Mouse (Mus musculus) stomach, embryonic 16.5 days (tissue): Measurements from ENCODE around the gene Pole4. TPM values are rescaled to one million over a fixed set of nuclear protein-coding genes. Genes with fewer than 3 reads are reported as not detected.

Experiments
- ATAC-seq: fragments of 200-750 bp; cut with Nextera tagmentation; 2 replicates; pipeline ENCODE4 v1.8.0; 2017; ENCODE audit warnings: moderate number of reproducible peaks, moderate TSS enrichment; ENCODE audit not compliant: insufficient read depth, low FRiP score
- H3K27ac ChIP-seq: fragments of 300-500 bp; sonication (generic); 2 replicates; pipeline ENCODE4 v1.5.1; 2014; ENCODE audit warnings: low read length
- H3K27me3 ChIP-seq: fragments of 300-500 bp; sonication (generic); 2 replicates; pipeline ENCODE4 v1.6.1; 2014; ENCODE audit warnings: low read length, control low read depth, mixed read lengths; ENCODE audit not compliant: control insufficient read depth, insufficient read depth
- H3K36me3 ChIP-seq: fragments of 300-500 bp; sonication (generic); 2 replicates; pipeline ENCODE4 v1.6.1; 2014; ENCODE audit warnings: low read length; ENCODE audit not compliant: control insufficient read depth, insufficient read depth
- H3K4me1 ChIP-seq: fragments of 300-500 bp; sonication (generic); 2 replicates; pipeline ENCODE4 v1.6.1; 2014; ENCODE audit warnings: low read length, control low read depth, mixed read lengths; ENCODE audit not compliant: control insufficient read depth, insufficient read depth
- H3K4me2 ChIP-seq: fragments of 300-500 bp; sonication (generic); 2 replicates; pipeline ENCODE4 v1.6.1; 2014; ENCODE audit warnings: low read depth, low read length, mixed read lengths
- H3K4me3 ChIP-seq: fragments of 300-500 bp; sonication (generic); replicated peaks from 2 replicates; pipeline ENCODE4 v1.5.1; 2014; ENCODE audit warnings: mild to moderate bottlenecking, low read length
- H3K9ac ChIP-seq: fragments of 300-500 bp; sonication (generic); 2 replicates; pipeline ENCODE4 v1.6.1; 2014; ENCODE audit warnings: low read length
- H3K9me3 ChIP-seq: fragments of 300-500 bp; sonication (generic); replicated peaks from 2 replicates; pipeline ENCODE4 v1.6.1; 2016; ENCODE audit warnings: low read length, control low read depth; ENCODE audit not compliant: control insufficient read depth
- WGBS: fragments of 180-500 bp; shearing (Covaris S2); extraction: QIAGEN DNeasy Blood & Tissue Kit; methylation state at CpG from one replicate; pipeline ENCODE4 v1.1.7; 2014; 5-methylcytosine and 5-hydroxymethylcytosine counted together
- polyA plus RNA-seq: library from polyadenylated mRNA; unstranded; fragments of >200 nt; fragmentation: Nextera tagmentation; extraction: Ambion mirVana; gene quantifications from 2 replicates; pipeline ENCODE4 v1.2.1, GENCODE M21; 2015

The Pole4 gene
- polyA plus RNA-seq, 1 experiment from 2014 or later = 94.1 TPM

- no peak overlapping the region for H3K4me2 ChIP-seq
- H3K27ac ChIP-seq = no peak overlapping the region
- 0 out of 2 replicates have a peak, but pooled peaks cover 3% of the 10 kb centered on the region for H3K36me3 ChIP-seq
- no peaks in the 10 kb centered on the region for H3K4me1 ChIP-seq
- H3K9me3 ChIP-seq = no peaks in the 10 kb centered on the region
- 94% methylated on average over 9 of the region's 9 CpGs for WGBS
- H3K4me3 ChIP-seq = no peak overlapping the region
- H3K9ac ChIP-seq = no peak overlapping the region
- no peaks in the 10 kb centered on the region for H3K27me3 ChIP-seq
- ATAC-seq = no peak
These were observed 39.4 kb upstream of the Pole4 start for GRCm38 (mm10) chr6:82744553-82744952.

GRCm38 (mm10) chr6:82741518-82741880, 36.3 kb upstream of the Pole4 start:
- no peak for ATAC-seq
- H3K9me3 ChIP-seq = no peaks in the 10 kb centered on the region
- H3K27ac ChIP-seq = no peak overlapping the region
- no peaks in the 10 kb centered on the region for H3K27me3 ChIP-seq
- H3K4me2 ChIP-seq = no peak overlapping the region
- no peak overlapping the region for H3K4me3 ChIP-seq
- WGBS = 78% methylated on average over 5 of the region's 5 CpGs
- H3K9ac ChIP-seq = no peak overlapping the region
- H3K36me3 ChIP-seq = 0 out of 2 replicates have a peak, but pooled peaks cover 3% of the 10 kb centered on the region
- H3K4me1 ChIP-seq = no peaks in the 10 kb centered on the region

- Histone ChIP-seq H3K4me2 (no peak overlapping the region), H3K27ac (peak overlapping the region; percentile 8; the same call in 1 of the 2 replicates), H3K4me3 (no peak overlapping the region), H3K27me3 (no peaks in the 10 kb centered on the region), H3K4me1 (no peaks in the 10 kb centered on the region), H3K9me3 (no peaks in the 10 kb centered on the region), H3K9ac (no peak overlapping the region), H3K36me3 (0 out of 2 replicates have a peak, but pooled peaks cover 3% of the 10 kb centered on the region)
- no peak for ATAC-seq
- WGBS = 82% methylated on average over 8 of the region's 8 CpGs
These were observed 35.8 kb upstream of the Pole4 start for GRCm38 (mm10) chr6:82740868-82741517.

GRCm38 (mm10) chr6:82740269-82740668, 35.1 kb upstream of the Pole4 start:
- 0 out of 2 replicates have a peak, but pooled peaks cover 3% of the 10 kb centered on the region for H3K36me3 ChIP-seq
- H3K4me3 ChIP-seq = no peak overlapping the region
- H3K9me3 ChIP-seq = no peaks in the 10 kb centered on the region
- 0 out of 2 replicates have a peak overlapping the region, but pooled peaks have one; percentile 27 for H3K9ac ChIP-seq
- H3K4me1 ChIP-seq = no peaks in the 10 kb centered on the region
- ATAC-seq = peak; percentile 78; the same call in 1 of the 2 replicates
- H3K27ac ChIP-seq = peak overlapping the region; percentile 8; the same call in 1 of the 2 replicates
- 21% methylated on average over 6 of the region's 6 CpGs for WGBS
- H3K4me2 ChIP-seq = peak overlapping the region; percentile 28
- no peaks in the 10 kb centered on the region for H3K27me3 ChIP-seq

- no peaks in the 10 kb centered on the region for H3K9me3 ChIP-seq
- H3K4me2 ChIP-seq = no peak overlapping the region
- H3K4me1 ChIP-seq = no peaks in the 10 kb centered on the region
- H3K9ac ChIP-seq = no peak overlapping the region
- 93% methylated on average over 27 of the region's 27 CpGs for WGBS
- no peak overlapping the region for H3K4me3 ChIP-seq
- no peak overlapping the region for H3K27ac ChIP-seq
- 0 out of 2 replicates have a peak, but pooled peaks cover 5% of the 10 kb centered on the region for H3K36me3 ChIP-seq
- ATAC-seq = no peak
- no peaks in the 10 kb centered on the region for H3K27me3 ChIP-seq
These were observed 32.7 kb upstream of the Pole4 start for GRCm38 (mm10) chr6:82737634-82738540.

- Histone ChIP-seq H3K27me3 (no peaks in the 10 kb centered on the region), H3K27ac (no peak overlapping the region), H3K9ac (no peak overlapping the region), H3K4me2 (no peak overlapping the region), H3K4me1 (no peaks in the 10 kb centered on the region), H3K4me3 (no peak overlapping the region), H3K9me3 (no peaks in the 10 kb centered on the region), H3K36me3 (0 out of 2 replicates have a peak, but pooled peaks cover 3% of the 10 kb centered on the region)
- ATAC-seq = no peak
- 78% methylated on average over 25 of the region's 25 CpGs for WGBS
These were observed 31.7 kb upstream of the Pole4 start for GRCm38 (mm10) chr6:82736626-82737600.

GRCm38 (mm10) chr6:82735347-82735746, 30.2 kb upstream of the Pole4 start:
- H3K4me2 ChIP-seq = no peak overlapping the region
- no peak overlapping the region for H3K9ac ChIP-seq
- no peak overlapping the region for H3K27ac ChIP-seq
- H3K4me1 ChIP-seq = no peaks in the 10 kb centered on the region
- no peak overlapping the region for H3K4me3 ChIP-seq
- peaks cover 10% of the 10 kb centered on the region for H3K36me3 ChIP-seq
- ATAC-seq = no peak
- no peaks in the 10 kb centered on the region for H3K27me3 ChIP-seq
- WGBS = 80% methylated on average over 7 of the region's 7 CpGs
- no peaks in the 10 kb centered on the region for H3K9me3 ChIP-seq

GRCm38 (mm10) chr6:82728635-82729034, 23.5 kb upstream of the Pole4 start:
- H3K27me3 ChIP-seq = no peaks in the 10 kb centered on the region
- no peak for ATAC-seq
- H3K4me2 ChIP-seq = no peak overlapping the region
- H3K4me1 ChIP-seq = no peaks in the 10 kb centered on the region; the same call in 1 of the 2 replicates
- no peak overlapping the region for H3K27ac ChIP-seq
- H3K9me3 ChIP-seq = no peaks in the 10 kb centered on the region
- no peak overlapping the region for H3K4me3 ChIP-seq
- H3K9ac ChIP-seq = no peak overlapping the region
- 89% methylated on average over 21 of the region's 21 CpGs for WGBS
- peaks cover 9% of the 10 kb centered on the region for H3K36me3 ChIP-seq
